Mouse (Mus musculus): ENCODE data around the gene Spats2l.

The Spats2l gene

GRCm38 (mm10) chr1:57991277-57991676, 217.3 kb downstream of the Spats2l start:
- DNase-seq, result no peak

DNA sequence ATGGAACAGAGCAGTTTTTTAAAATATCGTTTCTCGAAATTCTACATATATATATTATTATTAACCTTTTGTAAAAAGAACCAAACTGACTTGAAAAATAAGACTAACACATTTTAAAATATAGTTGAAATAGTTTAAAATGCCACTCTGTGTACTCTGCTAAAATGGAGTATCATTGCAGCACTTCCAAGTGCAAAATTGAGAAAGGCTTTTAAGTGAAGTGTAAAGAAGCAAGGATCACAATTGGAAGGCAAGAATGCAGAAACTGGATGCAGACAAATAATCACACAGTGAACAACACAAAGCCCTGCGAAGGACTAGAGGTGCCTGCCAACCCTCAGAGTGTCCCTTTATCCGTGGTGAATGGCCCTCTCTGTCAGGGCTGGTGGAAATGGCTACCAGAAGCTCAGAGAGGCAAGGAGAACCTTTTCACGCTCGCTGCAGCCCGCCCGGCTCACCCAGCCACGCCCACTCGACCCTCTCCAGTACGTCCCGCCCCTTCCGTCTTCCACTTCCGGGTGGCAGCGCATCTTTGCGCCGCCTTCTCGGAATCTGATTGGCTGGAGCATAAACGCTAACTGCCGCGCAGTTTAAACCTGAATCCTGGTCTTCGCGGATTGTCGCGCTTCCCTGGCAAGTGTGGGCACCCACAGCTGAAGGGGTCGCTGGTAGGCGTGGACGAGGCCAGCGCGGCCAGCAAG, 221.6 kb downstream of the Spats2l start, which contains the start of gene Sgo2a:
Gene Sgo2a (plus strand): TSS at position 540 of the 701 bp plus-strand sequence.
- DNase-seq, result peak; percentile 97

DNA sequence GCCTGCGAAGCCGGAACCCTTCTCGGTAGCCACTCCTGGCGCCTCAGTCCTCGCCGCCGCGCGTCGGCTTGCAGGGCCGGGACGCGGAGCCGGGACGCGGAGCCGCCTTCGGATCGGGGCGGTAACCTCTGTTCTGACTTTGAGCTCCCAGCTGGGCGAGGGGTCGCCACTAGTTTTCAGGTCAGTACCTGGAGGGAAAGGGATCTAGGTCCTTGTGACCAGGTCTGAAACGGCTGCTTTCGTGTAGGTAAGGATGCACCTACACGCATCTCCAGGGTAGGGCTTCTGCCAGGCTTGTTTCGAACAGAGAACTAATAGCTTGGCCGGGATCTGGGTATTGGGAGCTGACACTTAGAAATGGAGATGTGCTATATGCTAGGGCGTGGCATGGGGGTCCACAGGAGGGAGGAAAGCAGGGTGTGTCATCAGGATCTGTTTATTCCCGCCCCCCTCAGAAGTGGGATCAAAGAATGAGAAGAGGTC, 222.2 kb downstream of the Spats2l start:
- DNase-seq, result no peak

Measured in retina, postnatal 1 day (tissue).